Mouse (Mus musculus) lung, postnatal 0 days (tissue): ENCODE results near the gene Ssbp1. TPM values are rescaled to one million over a fixed set of nuclear protein-coding genes. Genes with fewer than 3 reads are reported as not detected.

Experiments used
- ATAC-seq: fragments of 200-750 bp; cut with Nextera tagmentation; 2 replicates; pipeline ENCODE4 v1.8.0; 2017; ENCODE audit warnings: moderate library complexity
- DNase-seq: peaks from one replicate; pipeline ENCODE4 v3.0.0-alpha.2; 2016; ENCODE audit warnings: low spot score
- H3K27ac ChIP-seq: fragments of 300-500 bp; sonication (generic); 2 replicates; pipeline ENCODE4 v1.5.1; 2014; ENCODE audit warnings: antibody characterized with exemption, mild to moderate bottlenecking, low read length, mixed read lengths
- H3K27me3 ChIP-seq: fragments of 300-500 bp; sonication (generic); replicated peaks from 2 replicates; pipeline ENCODE4 v1.6.1; 2014; ENCODE audit warnings: low read length, mixed read lengths; ENCODE audit not compliant: insufficient read depth
- H3K36me3 ChIP-seq: fragments of 300-500 bp; sonication (generic); 2 replicates; pipeline ENCODE4 v1.6.1; 2014; ENCODE audit warnings: low read length, mixed read lengths; ENCODE audit not compliant: insufficient read depth
- H3K4me1 ChIP-seq: fragments of 300-500 bp; sonication (generic); 2 replicates; pipeline ENCODE4 v1.6.1; 2014; ENCODE audit warnings: antibody characterized with exemption, low read depth, low read length, mixed read lengths; ENCODE audit not compliant: insufficient read depth
- H3K4me2 ChIP-seq: fragments of 300-500 bp; sonication (generic); replicated peaks from 2 replicates; pipeline ENCODE4 v1.6.1; 2014; ENCODE audit warnings: low read depth, mild to moderate bottlenecking, low read length, moderate library complexity, mixed read lengths
- H3K4me3 ChIP-seq: fragments of 300-500 bp; sonication (generic); 2 replicates; pipeline ENCODE4 v1.5.1; 2014; ENCODE audit warnings: low read depth, low read length
- H3K9ac ChIP-seq: fragments of 300-500 bp; sonication (generic); replicated peaks from 2 replicates; pipeline ENCODE4 v1.6.1; 2014; ENCODE audit warnings: low read depth, mild to moderate bottlenecking
- H3K9me3 ChIP-seq: fragments of 300-500 bp; sonication (generic); 2 replicates; pipeline ENCODE4 v1.6.1; 2016; ENCODE audit warnings: low read length, mixed read lengths
- CTCF ChIP-seq: IDR thresholded peaks from 2 replicates; pipeline ENCODE4 v1.5.1; 2016; ENCODE audit warnings: antibody characterized with exemption, mild to moderate bottlenecking
- EP300 ChIP-seq: IDR thresholded peaks from 2 replicates; pipeline ENCODE4 v1.6.1; 2016; ENCODE audit warnings: antibody characterized with exemption, mild to moderate bottlenecking, control low read depth
- WGBS: fragments of 180-500 bp; shearing (Covaris S2); extraction: QIAGEN DNeasy Blood & Tissue Kit; methylation state at CpG from one replicate; pipeline ENCODE4 v1.1.7; 2014; 5-methylcytosine and 5-hydroxymethylcytosine counted together
- polyA plus RNA-seq: library from polyadenylated mRNA; unstranded; fragments of >200 nt; fragmentation: Nextera tagmentation; extraction: Ambion mirVana; gene quantifications from 2 replicates; pipeline ENCODE4 v1.2.1, GENCODE M21; 2015

Ssbp1 gene
- polyA plus RNA-seq, 1 experiment from 2014 or later, result 100 TPM

GRCm38 (mm10) chr6:40430251-40430650, 40.9 kb upstream of the Ssbp1 start:
- no peaks in the 10 kb centered on the region for H3K36me3 ChIP-seq
- H3K4me1 ChIP-seq, result peaks cover 7% of the 10 kb centered on the region
- peak overlapping the region; percentile 51; the same call in 1 of the 2 replicates for H3K27ac ChIP-seq
- DNase-seq, result peak; percentile 48
- TF ChIP-seq EP300 (no peak), CTCF (no peak)
- no peak overlapping the region for H3K4me2 ChIP-seq
- no peaks in the 10 kb centered on the region for H3K27me3 ChIP-seq
- WGBS, result 73% methylated on average over 3 of the region's 3 CpGs
- H3K9ac ChIP-seq, result no peak overlapping the region
- H3K4me3 ChIP-seq, result no peak overlapping the region
- no peaks in the 10 kb centered on the region for H3K9me3 ChIP-seq
- ATAC-seq, result peak; percentile 34; the same call in 1 of the 2 replicates

- Histone ChIP-seq H3K9ac (no peak overlapping the region), H3K27ac (no peak overlapping the region), H3K4me3 (no peak overlapping the region), H3K9me3 (no peaks in the 10 kb centered on the region), H3K27me3 (no peaks in the 10 kb centered on the region), H3K4me1 (peaks cover 7% of the 10 kb centered on the region), H3K36me3 (no peaks in the 10 kb centered on the region), H3K4me2 (no peak overlapping the region)
- whole genome bisulfite sequencing, result 45% methylated on average over 3 of the region's 3 CpGs
- no peak for TF ChIP-seq CTCF
- DNase-seq, result no peak
- ATAC-seq, result no peak
Measured at GRCm38 (mm10) chr6:40430878-40431277, 40.3 kb upstream of the Ssbp1 start.

GRCm38 (mm10) chr6:40431356-40431755, 39.8 kb upstream of the Ssbp1 start:
- H3K4me2 ChIP-seq, result no peak overlapping the region
- no peaks in the 10 kb centered on the region for H3K27me3 ChIP-seq
- TF ChIP-seq CTCF, result no peak
- TF ChIP-seq EP300, result no peak
- H3K4me3 ChIP-seq, result no peak overlapping the region
- DNase-seq (no peak), ATAC-seq (no peak)
- peaks cover 7% of the 10 kb centered on the region for H3K4me1 ChIP-seq
- H3K36me3 ChIP-seq, result no peaks in the 10 kb centered on the region
- WGBS, result 51% methylated on average over 4 of the region's 4 CpGs
- no peaks in the 10 kb centered on the region for H3K9me3 ChIP-seq
- H3K9ac ChIP-seq, result no peak overlapping the region
- H3K27ac ChIP-seq, result no peak overlapping the region

GRCm38 (mm10) chr6:40431812-40432211, 39.3 kb upstream of the Ssbp1 start:
- H3K27ac ChIP-seq, result no peak overlapping the region
- ATAC-seq, result no peak
- no peaks in the 10 kb centered on the region for H3K27me3 ChIP-seq
- no peak for DNase-seq
- no peak overlapping the region for H3K4me2 ChIP-seq
- no peak overlapping the region for H3K4me3 ChIP-seq
- no peaks in the 10 kb centered on the region for H3K9me3 ChIP-seq
- TF ChIP-seq CTCF (no peak), EP300 (no peak)
- no peaks in the 10 kb centered on the region for H3K36me3 ChIP-seq
- no peak overlapping the region for H3K9ac ChIP-seq
- peaks cover 7% of the 10 kb centered on the region for H3K4me1 ChIP-seq

GRCm38 (mm10) chr6:40432346-40433275, 38.5 kb upstream of the Ssbp1 start:
- Histone ChIP-seq H3K9me3 (no peaks in the 10 kb centered on the region), H3K4me3 (no peak overlapping the region), H3K4me1 (peaks cover 7% of the 10 kb centered on the region), H3K4me2 (no peak overlapping the region), H3K27ac (no peak overlapping the region), H3K27me3 (no peaks in the 10 kb centered on the region), H3K36me3 (no peaks in the 10 kb centered on the region), H3K9ac (no peak overlapping the region)
- TF ChIP-seq CTCF, result no peak
- TF ChIP-seq EP300, result no peak
- 84% methylated on average over 17 of the region's 17 CpGs for WGBS
- DNase-seq (no peak), ATAC-seq (no peak)

- WGBS, result 16% methylated on average over 7 of the region's 7 CpGs
- H3K27me3 ChIP-seq, result no peaks in the 10 kb centered on the region
- DNase-seq, result no peak
- H3K27ac ChIP-seq, result no peak overlapping the region
- peak overlapping the region; percentile 69 for H3K4me3 ChIP-seq
- H3K9ac ChIP-seq, result peak overlapping the region; percentile 59
- peak overlapping the region; percentile 97 for H3K4me2 ChIP-seq
- H3K36me3 ChIP-seq, result no peaks in the 10 kb centered on the region
- ATAC-seq, result no peak
- no peak for TF ChIP-seq CTCF
- no peak for TF ChIP-seq EP300
- peaks cover 7% of the 10 kb centered on the region for H3K4me1 ChIP-seq
- no peaks in the 10 kb centered on the region for H3K9me3 ChIP-seq
Measured at GRCm38 (mm10) chr6:40434697-40435096, 36.5 kb upstream of the Ssbp1 start.
